Mouse (Mus musculus): ENCODE measurements around the gene Lemd2. TPM values are rescaled to one million over a fixed set of nuclear protein-coding genes. Genes with fewer than 3 reads are reported as not detected.

Lemd2 gene
- total RNA-seq, 2 experiments from 2014 or later, result 39.7 to 46.2 TPM

- no peak for DNase-seq (ENCODE audit: extremely low spot score in 1 of 2, low spot score in 1 of 2)
Observed at GRCm38 (mm10) chr17:27166901-27167300, 37.4 kb downstream of the Lemd2 start.

GRCm38 (mm10) chr17:27165054-27165773, 39.1 kb downstream of the Lemd2 start:
- DNase-seq (ENCODE audit: extremely low spot score in 1 of 2, low spot score in 1 of 2), result peak in 1 of 2 experiments; percentile 69

- DNase-seq (ENCODE audit: extremely low spot score in 1 of 2, low spot score in 1 of 2), result no peak
Observed at GRCm38 (mm10) chr17:27160905-27161304, 43.4 kb downstream of the Lemd2 start.

- DNase-seq (ENCODE audit: extremely low spot score in 1 of 2, low spot score in 1 of 2), result no peak
Observed at GRCm38 (mm10) chr17:27159169-27159568, 45.1 kb downstream of the Lemd2 start.

GRCm38 (mm10) chr17:27158439-27158838, 45.8 kb downstream of the Lemd2 start:
- no peak for DNase-seq (ENCODE audit: extremely low spot score in 1 of 2, low spot score in 1 of 2)

GRCm38 (mm10) chr17:27155752-27156151, 48.5 kb downstream of the Lemd2 start:
- no peak for DNase-seq (ENCODE audit: extremely low spot score in 1 of 2, low spot score in 1 of 2)

GRCm38 (mm10) chr17:27154881-27155280, 49.4 kb downstream of the Lemd2 start:
- no peak for DNase-seq (ENCODE audit: extremely low spot score in 1 of 2, low spot score in 1 of 2)

- no peak for DNase-seq (ENCODE audit: extremely low spot score in 1 of 2, low spot score in 1 of 2)
Observed at GRCm38 (mm10) chr17:27154256-27154655, 50.0 kb downstream of the Lemd2 start.

- no peak for DNase-seq (ENCODE audit: extremely low spot score in 1 of 2, low spot score in 1 of 2)
Observed at GRCm38 (mm10) chr17:27153773-27154193, 50.5 kb downstream of the Lemd2 start.

- no peak for DNase-seq (ENCODE audit: extremely low spot score in 1 of 2, low spot score in 1 of 2)
Observed at GRCm38 (mm10) chr17:27152976-27153723, 51.1 kb downstream of the Lemd2 start.

- DNase-seq (ENCODE audit: extremely low spot score in 1 of 2, low spot score in 1 of 2), result no peak
Observed at GRCm38 (mm10) chr17:27151411-27151810, 52.9 kb downstream of the Lemd2 start.

GRCm38 (mm10) chr17:27150871-27151270, 53.4 kb downstream of the Lemd2 start:
- no peak for DNase-seq (ENCODE audit: extremely low spot score in 1 of 2, low spot score in 1 of 2)

- no peak for DNase-seq (ENCODE audit: extremely low spot score in 1 of 2, low spot score in 1 of 2)
Observed at GRCm38 (mm10) chr17:27146323-27146923, 57.8 kb downstream of the Lemd2 start.

- DNase-seq (ENCODE audit: extremely low spot score in 1 of 2, low spot score in 1 of 2), result no peak
Observed at GRCm38 (mm10) chr17:27144152-27144551, 60.1 kb downstream of the Lemd2 start.

GRCm38 (mm10) chr17:27141971-27142450, 62.3 kb downstream of the Lemd2 start:
- no peak for DNase-seq (ENCODE audit: extremely low spot score in 1 of 2, low spot score in 1 of 2)

- DNase-seq (ENCODE audit: extremely low spot score in 1 of 2, low spot score in 1 of 2), result no peak
Observed at GRCm38 (mm10) chr17:27140262-27140661, 64.0 kb downstream of the Lemd2 start.

Other genes with a start within 250 kb of the Lemd2 start
- gene Zbtb9, start 231.3 kb downstream of the Lemd2 start, total RNA-seq (2021), result 10 to 100 TPM; 14.8 to 16.2 TPM
- 10 to 100 TPM; 15.4 to 16.3 TPM for gene Bak1, start 175.5 kb downstream of the Lemd2 start, total RNA-seq (2021)
- 1 to 10 TPM; 1.5 to 2.1 TPM for gene Itpr3, start 147.2 kb downstream of the Lemd2 start, total RNA-seq (2021)
- 100 to 1,000 TPM; 199 to 213 TPM for gene Uqcc2, start 70.6 kb downstream of the Lemd2 start, total RNA-seq (2021)
- gene Ip6k3, start 36.7 kb downstream of the Lemd2 start, total RNA-seq (2021), result under 1 TPM; 0.21 to 0.30 TPM